Mouse (Mus musculus): ENCODE measurements around the gene Neurl3. TPM values are rescaled to one million over a fixed set of nuclear protein-coding genes. Genes with fewer than 3 reads are reported as not detected.

Gene Neurl3
- polyA plus RNA-seq, 1 experiment from 2014 or later = 1.5 TPM

DNA sequence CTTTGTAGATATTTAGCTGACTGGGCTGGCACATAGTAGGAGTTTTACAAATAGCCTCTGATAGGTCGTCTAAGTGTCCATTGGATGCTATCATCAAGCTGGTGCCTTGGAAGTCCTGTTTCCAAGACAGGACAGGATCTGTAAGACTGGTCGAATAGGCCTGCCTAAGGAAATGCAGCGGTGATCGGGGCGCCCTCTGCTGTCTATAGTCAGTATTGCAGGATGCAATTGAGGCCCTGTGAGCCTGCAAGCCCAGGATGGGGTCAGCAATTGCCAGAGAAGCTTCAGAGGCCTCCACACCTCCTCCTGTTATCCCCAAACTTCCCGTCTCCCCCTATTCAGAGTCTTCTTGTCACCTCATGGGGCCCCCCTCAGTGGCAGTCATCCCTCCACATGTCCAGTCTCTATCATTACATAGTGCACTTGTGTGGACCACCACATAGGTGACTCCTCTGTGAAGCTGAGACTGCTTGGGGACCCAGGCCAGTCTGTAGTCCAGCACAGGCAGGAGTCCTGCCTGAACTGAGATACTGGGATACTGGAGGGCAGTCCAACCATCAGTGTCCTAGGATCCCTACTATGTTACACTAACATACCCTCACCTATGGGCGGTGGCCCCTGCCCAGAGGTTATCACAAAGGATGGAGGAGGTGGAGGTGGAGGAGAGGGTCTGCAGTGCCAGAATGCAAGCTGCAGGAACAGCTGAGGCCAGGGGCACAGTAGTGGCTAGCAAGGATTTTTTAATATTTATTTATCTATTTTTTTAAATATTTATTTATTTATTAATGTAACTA, 3.0 kb upstream of the Neurl3 start:
- no peaks in the 10 kb centered on the region for H3K27me3 ChIP-seq (ENCODE audit: control insufficient read depth, insufficient read depth, low read length)
- H3K4me3 ChIP-seq (replicated peaks; ENCODE audit: low read length) = no peak overlapping the region
- H3K27ac ChIP-seq = no peak overlapping the region
- no peaks in the 10 kb centered on the region for H3K4me1 ChIP-seq (replicated peaks; ENCODE audit: control insufficient read depth, insufficient read depth, low read length)
- H3K4me2 ChIP-seq (replicated peaks) = no peak overlapping the region
- 26% methylated on average over 7 of the region's 7 CpGs for WGBS
- ATAC-seq (ENCODE audit: low FRiP score) = no peak
- no peaks in the 10 kb centered on the region for H3K36me3 ChIP-seq (replicated peaks; ENCODE audit: control insufficient read depth, insufficient read depth)
- H3K9me3 ChIP-seq (ENCODE audit: control insufficient read depth, low read length) = no peaks in the 10 kb centered on the region
- DNase-seq (ENCODE audit: low spot score) = peak; percentile 56
- no peak overlapping the region for H3K9ac ChIP-seq

DNA sequence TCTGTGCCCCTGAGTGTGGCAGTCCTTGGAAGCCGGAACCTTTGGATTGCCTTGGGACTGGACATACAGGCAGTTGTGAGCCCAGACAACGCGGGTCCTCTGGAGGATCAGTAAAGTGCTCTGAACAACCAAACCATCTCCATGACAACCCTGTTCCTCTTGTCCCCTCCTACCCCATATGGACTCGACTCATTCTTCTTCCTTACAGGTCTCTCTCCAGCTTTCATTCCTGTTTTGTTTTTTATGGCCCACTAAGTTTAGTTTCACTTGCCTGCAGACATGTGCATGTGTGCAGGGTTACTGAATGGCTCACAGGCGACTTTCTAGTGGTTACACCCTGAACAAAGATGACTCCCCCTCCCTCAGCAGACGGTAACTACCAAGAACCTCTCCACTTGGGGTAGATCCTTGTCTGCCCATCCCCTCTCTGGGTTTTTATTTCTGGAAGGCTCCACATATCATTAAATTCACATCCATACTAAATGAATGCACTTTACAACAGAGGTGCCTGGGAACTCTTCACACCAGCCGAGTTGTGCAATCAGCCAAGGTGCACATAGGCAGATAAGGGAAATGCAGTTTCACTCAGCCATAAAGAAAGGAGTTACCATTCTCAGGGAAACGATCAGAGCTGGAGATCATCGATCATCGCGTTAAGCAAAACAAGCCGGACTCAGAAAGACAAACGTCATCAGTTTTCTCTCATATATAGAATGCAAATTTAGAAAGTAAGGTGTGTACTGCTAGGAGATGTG, 1.3 kb upstream of the Neurl3 start:
- no peak overlapping the region for H3K4me2 ChIP-seq (replicated peaks)

DNA sequence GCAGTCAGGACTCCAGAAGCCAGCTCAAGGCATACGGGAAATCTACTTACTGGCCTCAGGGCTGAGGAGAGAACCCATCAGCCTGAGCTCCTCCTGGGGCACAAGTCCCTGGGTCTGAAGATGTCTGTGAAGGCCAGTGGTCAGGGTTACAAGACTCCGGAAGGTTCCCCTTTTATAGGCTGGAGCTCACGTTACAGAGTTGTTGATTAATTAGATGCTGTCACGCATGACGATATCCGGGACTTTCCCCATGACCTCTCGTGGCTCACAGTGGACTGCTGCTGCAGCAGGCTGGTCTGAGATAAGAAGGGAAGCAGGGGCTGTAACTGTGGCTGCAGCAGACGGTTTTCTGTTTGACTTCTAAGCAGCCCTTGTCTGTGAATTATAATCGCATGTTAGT, 1.2 kb downstream of the Neurl3 start:
- ATAC-seq (ENCODE audit: low FRiP score) = no peak
- 39% methylated on average over 9 of the region's 9 CpGs for WGBS
- no peak overlapping the region for H3K27ac ChIP-seq

More for the DNA sequence above, 1.3 kb upstream of the Neurl3 start:
- DNase-seq (ENCODE audit: low spot score) (no peak), ATAC-seq (ENCODE audit: low FRiP score) (no peak)
- no peaks in the 10 kb centered on the region for H3K27me3 ChIP-seq (ENCODE audit: control insufficient read depth, insufficient read depth, low read length)
- H3K27ac ChIP-seq = no peak overlapping the region
- H3K4me1 ChIP-seq (replicated peaks; ENCODE audit: control insufficient read depth, insufficient read depth, low read length) = no peaks in the 10 kb centered on the region
- H3K9ac ChIP-seq = no peak overlapping the region
- WGBS = 67% methylated on average over 13 of the region's 13 CpGs
- no peak overlapping the region for H3K4me3 ChIP-seq (replicated peaks; ENCODE audit: low read length)
- H3K9me3 ChIP-seq (ENCODE audit: control insufficient read depth, low read length) = no peaks in the 10 kb centered on the region
- no peaks in the 10 kb centered on the region for H3K36me3 ChIP-seq (replicated peaks; ENCODE audit: control insufficient read depth, insufficient read depth)

DNA sequence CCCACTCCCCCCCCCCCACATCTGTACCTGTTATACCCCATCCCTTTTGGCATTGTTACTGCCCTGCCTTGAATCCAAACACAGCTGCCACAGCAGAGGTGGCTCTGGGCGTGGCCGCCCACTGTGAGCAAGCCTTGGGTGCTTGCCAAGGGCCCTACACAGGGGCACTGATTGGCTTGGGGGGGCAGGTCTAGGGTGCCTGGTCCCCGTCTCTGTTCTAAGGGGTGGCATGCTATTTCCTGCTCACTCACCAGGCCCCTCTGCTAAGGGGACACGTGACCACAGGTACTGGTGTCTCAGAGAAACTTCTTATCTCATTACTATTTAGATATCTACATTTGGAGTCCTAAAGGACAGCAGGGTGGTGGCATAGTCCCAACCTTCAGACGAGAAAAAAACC, 1.9 kb downstream of the Neurl3 start:
- 0 out of 2 replicates have a peak, but pooled peaks cover 5% of the 10 kb centered on the region for H3K27me3 ChIP-seq (ENCODE audit: control insufficient read depth, insufficient read depth, low read length)
- DNase-seq (ENCODE audit: low spot score) (no peak), ATAC-seq (ENCODE audit: low FRiP score) (no peak)
- WGBS = 81% methylated on average over 5 of the region's 5 CpGs
- no peak overlapping the region for H3K4me2 ChIP-seq (replicated peaks)
- H3K9ac ChIP-seq = no peak overlapping the region
- no peak overlapping the region for H3K4me3 ChIP-seq (replicated peaks; ENCODE audit: low read length)
- no peak overlapping the region for H3K27ac ChIP-seq
- no peaks in the 10 kb centered on the region for H3K36me3 ChIP-seq (replicated peaks; ENCODE audit: control insufficient read depth, insufficient read depth)
- H3K4me1 ChIP-seq (replicated peaks; ENCODE audit: control insufficient read depth, insufficient read depth, low read length) = no peaks in the 10 kb centered on the region
- H3K9me3 ChIP-seq (ENCODE audit: control insufficient read depth, low read length) = no peaks in the 10 kb centered on the region

More for the DNA sequence above, 1.2 kb downstream of the Neurl3 start:
- no peak for DNase-seq (ENCODE audit: low spot score)
- Histone ChIP-seq H3K27me3 (ENCODE audit: control insufficient read depth, insufficient read depth, low read length) (0 out of 2 replicates have a peak, but pooled peaks cover 5% of the 10 kb centered on the region), H3K9me3 (ENCODE audit: control insufficient read depth, low read length) (no peaks in the 10 kb centered on the region), H3K36me3 (replicated peaks; ENCODE audit: control insufficient read depth, insufficient read depth) (no peaks in the 10 kb centered on the region), H3K4me3 (replicated peaks; ENCODE audit: low read length) (no peak overlapping the region), H3K9ac (no peak overlapping the region), H3K4me1 (replicated peaks; ENCODE audit: control insufficient read depth, insufficient read depth, low read length) (no peaks in the 10 kb centered on the region), H3K4me2 (replicated peaks) (no peak overlapping the region)

GRCm38 (mm10) chr1:36271516-36272230, 2.8 kb downstream of the Neurl3 start:
- no peak for DNase-seq (ENCODE audit: low spot score)
- WGBS = 75% methylated on average over 8 of the region's 8 CpGs
- Histone ChIP-seq H3K27me3 (ENCODE audit: control insufficient read depth, insufficient read depth, low read length) (0 out of 2 replicates have a peak, but pooled peaks cover 5% of the 10 kb centered on the region), H3K9me3 (ENCODE audit: control insufficient read depth, low read length) (no peaks in the 10 kb centered on the region), H3K27ac (no peak overlapping the region), H3K4me3 (replicated peaks; ENCODE audit: low read length) (no peak overlapping the region), H3K4me2 (replicated peaks) (no peak overlapping the region), H3K4me1 (replicated peaks; ENCODE audit: control insufficient read depth, insufficient read depth, low read length) (no peaks in the 10 kb centered on the region), H3K9ac (no peak overlapping the region), H3K36me3 (replicated peaks; ENCODE audit: control insufficient read depth, insufficient read depth) (no peaks in the 10 kb centered on the region)
- ATAC-seq (ENCODE audit: low FRiP score) = no peak

DNA sequence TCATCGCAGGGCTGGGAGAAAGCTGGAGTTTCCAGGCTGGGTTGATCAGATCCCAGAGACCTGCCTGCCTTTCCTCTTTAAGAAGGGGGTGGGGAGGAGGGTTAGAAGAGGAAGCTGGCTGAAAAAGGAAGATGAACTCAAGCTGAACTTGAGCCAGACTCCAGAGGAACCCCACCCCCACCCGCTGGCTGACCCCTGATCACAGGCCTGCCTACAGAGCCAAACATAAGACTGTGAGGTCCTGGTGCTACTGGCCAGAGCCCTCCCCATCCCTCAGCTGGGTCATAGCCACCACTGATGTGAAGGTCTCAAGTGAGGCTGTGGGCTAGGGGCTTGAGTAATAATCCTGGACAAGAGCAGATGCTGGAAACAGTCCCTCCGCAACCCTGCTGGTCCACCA, 3.8 kb downstream of the Neurl3 start:
- 64% methylated on average over 3 of the region's 3 CpGs for WGBS
- no peak overlapping the region for H3K9ac ChIP-seq
- no peak overlapping the region for H3K4me2 ChIP-seq (replicated peaks)
- H3K9me3 ChIP-seq (ENCODE audit: control insufficient read depth, low read length) = no peaks in the 10 kb centered on the region
- no peak overlapping the region for H3K4me3 ChIP-seq (replicated peaks; ENCODE audit: low read length)
- no peak overlapping the region for H3K27ac ChIP-seq
- no peaks in the 10 kb centered on the region for H3K36me3 ChIP-seq (replicated peaks; ENCODE audit: control insufficient read depth, insufficient read depth)
- ATAC-seq (ENCODE audit: low FRiP score) (no peak), DNase-seq (ENCODE audit: low spot score) (no peak)
- H3K27me3 ChIP-seq (ENCODE audit: control insufficient read depth, insufficient read depth, low read length) = 0 out of 2 replicates have a peak, but pooled peaks cover 5% of the 10 kb centered on the region
- H3K4me1 ChIP-seq (replicated peaks; ENCODE audit: control insufficient read depth, insufficient read depth, low read length) = no peaks in the 10 kb centered on the region

DNA sequence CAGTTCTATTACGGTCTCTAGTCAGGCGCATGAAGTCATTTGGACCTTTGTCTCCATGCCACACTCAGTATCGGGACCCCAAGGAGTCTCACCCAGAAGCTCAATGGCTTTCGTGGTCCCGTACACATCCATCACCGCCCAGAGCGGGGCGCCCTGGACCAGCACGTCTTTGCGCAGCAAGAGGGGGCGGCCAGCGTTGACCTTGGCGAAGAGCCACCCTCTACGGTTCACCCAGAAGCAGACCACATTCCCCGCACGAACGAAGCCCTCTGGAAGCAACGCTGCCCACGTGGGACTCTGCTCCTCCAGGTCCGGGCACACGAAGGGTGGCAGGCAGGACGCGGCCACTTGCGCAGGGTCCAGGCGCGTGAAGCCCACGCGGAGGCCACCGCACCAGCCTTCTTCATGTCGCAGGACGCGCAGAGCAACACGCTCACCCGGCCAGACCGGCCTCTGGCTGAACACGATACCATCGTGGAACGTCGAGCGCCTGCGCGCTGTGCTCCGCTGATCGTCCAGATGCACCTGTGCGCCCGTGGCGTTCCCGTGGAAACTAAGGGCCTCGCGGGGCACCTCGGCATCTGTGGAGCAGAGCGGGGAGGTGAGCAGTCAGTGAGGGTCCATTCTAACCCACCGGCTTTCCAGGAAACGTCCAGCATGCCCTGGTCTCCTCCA, 5.2 kb downstream of the Neurl3 start:
- H3K9ac ChIP-seq = 0 out of 2 replicates have a peak overlapping the region, but pooled peaks have one; percentile 16
- H3K36me3 ChIP-seq (replicated peaks; ENCODE audit: control insufficient read depth, insufficient read depth) = no peaks in the 10 kb centered on the region
- 0 out of 2 replicates have a peak, but pooled peaks cover 5% of the 10 kb centered on the region for H3K27me3 ChIP-seq (ENCODE audit: control insufficient read depth, insufficient read depth, low read length)
- H3K4me1 ChIP-seq (replicated peaks; ENCODE audit: control insufficient read depth, insufficient read depth, low read length) = no peaks in the 10 kb centered on the region
- H3K4me3 ChIP-seq (replicated peaks; ENCODE audit: low read length) = peak overlapping the region; percentile 20
- 48% methylated on average over 54 of the region's 54 CpGs for WGBS
- H3K27ac ChIP-seq = no peak overlapping the region
- H3K4me2 ChIP-seq (replicated peaks) = peak overlapping the region; percentile 46
- ATAC-seq (ENCODE audit: low FRiP score) = no peak
- no peaks in the 10 kb centered on the region for H3K9me3 ChIP-seq (ENCODE audit: control insufficient read depth, low read length)
- DNase-seq (ENCODE audit: low spot score) = no peak

DNA sequence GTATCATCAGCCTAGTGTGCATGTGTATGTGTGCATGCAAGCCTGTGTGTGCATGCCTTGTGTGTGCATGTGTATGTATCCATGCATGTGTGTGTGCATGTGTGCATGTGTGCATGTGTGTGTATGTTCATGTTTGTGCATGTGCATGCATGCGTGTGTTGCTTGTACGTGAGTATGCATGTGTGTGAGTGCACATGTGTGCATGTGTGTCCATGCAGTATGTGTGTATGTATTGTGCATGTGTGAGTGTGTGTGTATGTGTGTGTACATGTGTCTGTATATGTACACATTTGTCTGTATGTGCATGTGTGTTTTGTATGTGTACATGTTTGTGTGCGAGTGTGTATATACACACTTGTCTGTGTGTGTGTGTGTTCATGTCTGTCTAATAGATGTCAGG, 6.9 kb downstream of the Neurl3 start:
- Histone ChIP-seq H3K9ac (no peak overlapping the region), H3K27me3 (ENCODE audit: control insufficient read depth, insufficient read depth, low read length) (0 out of 2 replicates have a peak, but pooled peaks cover 5% of the 10 kb centered on the region), H3K9me3 (ENCODE audit: control insufficient read depth, low read length) (no peaks in the 10 kb centered on the region), H3K27ac (no peak overlapping the region), H3K36me3 (replicated peaks; ENCODE audit: control insufficient read depth, insufficient read depth) (no peaks in the 10 kb centered on the region), H3K4me1 (replicated peaks; ENCODE audit: control insufficient read depth, insufficient read depth, low read length) (no peaks in the 10 kb centered on the region), H3K4me2 (replicated peaks) (no peak overlapping the region), H3K4me3 (replicated peaks; ENCODE audit: low read length) (no peak overlapping the region)
- ATAC-seq (ENCODE audit: low FRiP score) (no peak), DNase-seq (ENCODE audit: low spot score) (no peak)
- 95% methylated on average over 3 of the region's 3 CpGs for WGBS

Data from hindbrain, embryonic 14.5 days (tissue).